Mouse (Mus musculus) lung, postnatal 0 days (tissue): ENCODE results near the gene Klhl7.

ENCODE experiments used
- CTCF ChIP-seq: IDR thresholded peaks from 2 replicates; pipeline ENCODE4 v1.5.1; 2016; ENCODE audit warnings: antibody characterized with exemption, mild to moderate bottlenecking
- EP300 ChIP-seq: IDR thresholded peaks from 2 replicates; pipeline ENCODE4 v1.6.1; 2016; ENCODE audit warnings: antibody characterized with exemption, mild to moderate bottlenecking, control low read depth

- TF ChIP-seq EP300 (no peak), CTCF (peak; percentile 45)
Measured at GRCm38 (mm10) chr5:24078420-24079179, 21.8 kb upstream of the Klhl7 start.
